Mouse (Mus musculus) hindlimb bud, embryonic 11.5 days (tissue): ENCODE measurements around the gene Ammecr1.

Experiments used
- DNase-seq: peaks from one replicate; pipeline ENCODE4 v3.0.0-alpha.2; 2012; ENCODE audit warnings: low read depth, low spot score; ENCODE audit errors: extremely low spot score

The Ammecr1 gene

DNA sequence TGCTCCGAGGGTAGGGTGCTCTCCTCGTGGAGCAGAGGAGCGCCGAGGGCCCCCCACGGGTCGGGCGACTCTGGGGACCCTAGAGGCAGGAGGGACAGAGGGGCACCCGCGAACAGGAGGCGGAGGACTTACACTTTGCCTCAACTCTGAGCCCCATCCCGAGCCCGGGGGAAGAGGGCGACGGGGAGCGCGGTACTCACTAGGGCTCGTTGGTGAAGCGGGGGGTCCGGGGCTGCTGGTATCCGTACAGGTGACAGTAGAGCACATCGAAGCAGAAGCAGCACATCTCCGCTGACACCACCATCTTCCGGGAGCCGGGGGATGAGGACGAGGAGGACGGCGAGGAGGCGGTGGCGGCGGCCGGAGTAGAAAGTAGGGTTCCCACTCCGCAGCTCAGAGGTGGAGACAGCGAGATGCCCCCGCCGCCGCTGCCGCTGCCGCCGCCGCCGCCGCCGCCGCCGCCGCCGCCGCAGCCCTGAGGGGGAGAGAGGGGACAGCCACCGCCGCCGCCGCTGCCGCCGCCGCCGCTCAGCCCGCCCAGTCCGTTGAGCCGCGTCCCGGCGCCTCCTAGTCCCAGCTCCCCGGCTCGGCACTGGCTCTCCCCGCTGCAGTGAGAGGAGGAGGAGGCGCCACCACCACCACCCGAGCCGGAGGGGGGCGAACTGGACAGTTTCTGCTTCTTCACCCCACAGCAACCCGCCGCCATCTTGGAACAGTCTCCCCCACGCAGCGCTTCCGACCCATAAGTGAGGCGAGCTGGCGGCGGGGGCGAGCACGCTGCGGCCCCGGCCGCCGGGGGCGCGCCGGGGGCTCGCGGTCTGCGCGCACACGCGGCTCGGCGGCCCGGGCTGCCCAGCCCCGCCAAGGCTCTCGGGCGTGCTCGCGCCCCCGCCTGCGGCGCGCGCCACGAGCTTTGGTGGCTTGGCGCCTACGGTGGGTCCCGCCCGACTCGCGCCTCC is at the start of gene Ammecr1:
Gene Ammecr1, minus strand, starts transcription at position 721 of the 959 bp plus-strand sequence.
- DNase-seq, result no peak

DNA sequence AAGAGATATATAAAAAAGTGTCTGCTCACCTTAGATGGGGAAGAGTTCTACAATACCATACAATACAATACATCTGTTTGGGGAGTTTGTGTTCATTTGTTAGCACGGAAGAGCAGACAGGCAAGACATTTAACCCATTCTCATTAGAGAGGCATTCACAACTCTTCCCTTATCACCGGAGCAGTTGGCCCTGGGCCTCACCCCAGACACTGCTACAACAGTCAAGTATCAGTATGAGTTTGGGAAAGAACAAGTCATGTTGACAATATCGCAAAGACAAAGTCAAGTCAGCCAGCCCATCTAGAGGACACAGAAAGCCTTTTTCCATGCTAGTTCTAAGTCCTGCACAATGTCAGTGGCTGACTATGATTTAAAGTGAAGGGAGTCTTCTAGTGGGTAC is 47.6 kb upstream of the Ammecr1 start:
- DNase-seq, result no peak

DNA sequence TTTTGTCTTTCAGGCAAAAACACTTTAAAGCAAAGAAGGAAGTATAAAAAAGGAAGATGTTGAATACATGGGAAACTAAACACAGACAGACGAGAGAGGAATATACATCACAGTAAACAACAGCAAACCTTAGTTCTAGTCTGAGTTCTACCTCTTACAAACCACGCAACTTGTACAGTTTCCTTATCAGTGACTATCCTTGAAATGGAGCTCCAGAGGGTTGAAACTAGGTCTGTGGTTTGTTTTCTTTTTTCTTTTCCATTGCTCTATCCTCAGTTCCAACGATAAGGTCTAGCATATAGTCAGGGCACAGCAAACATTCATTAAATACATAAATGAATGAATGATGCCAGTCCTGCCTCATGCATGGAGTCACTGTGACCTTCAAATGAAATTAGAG is 45.8 kb upstream of the Ammecr1 start:
- DNase-seq, result no peak

DNA sequence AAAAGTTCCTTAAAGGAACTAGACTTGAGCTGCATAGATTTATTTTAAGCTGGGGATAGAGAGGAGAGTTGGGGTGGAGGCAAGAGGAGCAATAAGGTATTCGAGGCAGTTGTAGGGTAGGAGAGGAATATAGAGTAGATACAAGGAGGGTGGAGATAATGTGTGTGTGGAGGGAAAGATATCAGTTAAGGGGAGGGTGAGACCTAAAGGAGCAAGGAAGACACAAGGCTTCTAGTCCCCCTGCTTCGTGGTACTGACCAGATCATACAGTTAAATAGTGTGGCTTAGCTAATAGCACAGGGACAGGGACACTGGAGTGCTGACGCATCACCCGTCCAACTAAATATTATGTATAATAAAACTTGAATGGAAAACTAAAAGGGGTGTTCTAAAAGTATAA is 45.3 kb upstream of the Ammecr1 start:
- DNase-seq, result no peak

GRCm38 (mm10) chrX:143004131-143004846 is 37.8 kb upstream of the Ammecr1 start:
- DNase-seq, result no peak

- DNase-seq, result no peak
Measured at GRCm38 (mm10) chrX:142997214-142997613, 30.7 kb upstream of the Ammecr1 start.

DNA sequence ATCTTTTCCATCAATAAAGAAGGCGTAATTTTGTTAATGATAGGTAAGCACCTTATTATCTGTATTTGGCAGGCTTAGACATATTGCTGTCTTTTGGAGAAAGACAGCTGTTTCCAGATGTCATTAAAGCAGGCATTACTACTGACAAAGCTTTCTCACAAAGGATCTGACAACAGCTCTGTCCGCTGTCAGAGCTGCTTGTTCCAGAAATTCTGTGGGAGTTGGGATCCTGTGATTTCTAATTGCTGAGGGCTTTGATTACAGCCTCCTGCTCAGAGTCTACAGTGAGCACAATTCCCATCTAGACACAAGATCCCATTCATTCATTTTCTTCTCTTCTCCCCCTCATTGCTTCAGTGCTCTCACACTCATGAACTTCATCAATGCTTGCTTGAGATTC is 28.0 kb upstream of the Ammecr1 start:
- DNase-seq, result no peak

GRCm38 (mm10) chrX:142984170-142984569 is 17.6 kb upstream of the Ammecr1 start:
- no peak for DNase-seq

DNA sequence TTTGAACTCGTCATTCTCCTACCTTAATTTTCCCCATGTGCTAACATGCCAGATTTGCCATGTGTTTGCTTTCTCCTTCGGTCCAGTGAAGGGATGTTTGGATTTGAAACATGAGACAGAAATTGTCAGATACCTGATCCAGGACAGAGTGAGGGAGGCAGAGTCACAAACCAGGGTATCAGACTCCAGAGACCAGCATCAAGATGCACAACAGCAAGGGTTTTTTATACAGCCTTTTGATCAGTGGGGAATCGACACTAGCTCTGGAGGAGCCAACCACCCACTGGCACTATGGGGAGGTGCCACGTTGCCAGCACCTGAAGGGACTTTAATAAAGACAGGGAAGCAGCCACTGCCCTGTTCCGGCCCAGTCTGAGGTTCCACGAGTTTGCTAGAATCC is 17.1 kb upstream of the Ammecr1 start:
- DNase-seq, result no peak

GRCm38 (mm10) chrX:142981530-142982130 is 15.1 kb upstream of the Ammecr1 start:
- no peak for DNase-seq

GRCm38 (mm10) chrX:142980855-142981529 is 14.5 kb upstream of the Ammecr1 start:
- DNase-seq, result no peak

- DNase-seq, result no peak
Measured at GRCm38 (mm10) chrX:142979224-142979623, 12.7 kb upstream of the Ammecr1 start.

DNA sequence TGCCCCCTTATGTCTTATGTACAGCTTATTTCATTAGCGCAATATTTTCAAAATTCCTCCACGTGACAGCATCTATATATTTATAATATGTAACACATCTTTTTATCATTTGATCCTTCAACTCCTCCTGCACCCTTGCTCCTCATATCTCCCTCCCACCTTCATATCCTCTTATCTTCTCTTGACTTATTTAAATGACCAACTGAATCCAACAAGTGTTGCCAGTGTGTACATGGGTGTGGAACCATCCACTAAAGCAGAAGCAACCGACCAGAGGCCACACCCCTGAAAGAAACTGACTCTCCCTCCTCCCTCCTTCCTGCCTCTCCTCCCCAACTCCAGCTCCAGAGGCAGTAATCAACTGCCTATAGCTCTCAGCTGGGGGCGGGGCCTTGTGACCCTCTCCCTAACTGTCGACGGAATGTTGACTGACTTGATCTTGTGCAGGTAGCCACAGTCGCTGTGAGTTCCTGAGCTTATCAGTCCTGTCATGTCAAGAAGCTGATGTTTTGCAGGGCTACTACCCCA is 6.0 kb upstream of the Ammecr1 start:
- DNase-seq, result no peak

GRCm38 (mm10) chrX:142971759-142972158 is 5.2 kb upstream of the Ammecr1 start:
- no peak for DNase-seq

- no peak for DNase-seq
Measured at GRCm38 (mm10) chrX:142967067-142967466, 539 bp upstream of the Ammecr1 start.

DNA sequence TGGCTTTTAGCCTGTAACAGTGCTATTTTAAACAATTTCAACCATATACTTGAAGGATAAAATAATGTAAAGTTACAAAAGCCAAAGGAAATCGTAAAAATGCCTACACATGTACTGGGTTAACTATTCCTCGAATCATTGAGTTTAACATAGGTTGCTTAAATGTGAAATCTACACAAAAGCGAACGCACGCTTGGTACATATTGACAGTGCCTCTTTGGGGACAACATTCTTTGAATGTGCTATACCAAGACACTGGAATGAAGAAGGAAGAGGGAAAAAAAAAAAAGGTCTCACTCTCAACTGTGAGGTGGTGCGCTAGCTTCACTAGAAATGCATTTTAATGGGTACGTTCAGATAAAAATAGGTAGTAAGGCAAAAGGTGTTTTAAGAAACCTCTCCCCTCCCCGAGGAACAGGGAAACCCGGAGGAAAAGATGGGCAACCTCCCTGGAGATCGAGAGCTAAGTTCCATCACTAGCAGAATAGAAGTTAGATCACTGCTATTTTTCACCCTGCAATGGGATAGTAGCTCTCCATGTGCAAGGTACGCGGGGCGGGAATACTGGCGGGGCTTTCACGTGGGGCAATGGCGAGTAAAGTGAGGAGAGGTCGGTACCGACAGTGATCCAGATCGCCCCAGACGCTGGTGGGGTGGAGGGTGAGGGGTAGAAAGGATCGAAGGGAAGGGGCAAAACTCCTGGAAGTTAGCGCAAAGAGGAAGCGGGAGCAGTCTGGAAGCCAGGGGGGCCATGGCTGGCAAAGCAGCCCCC is 1.1 kb downstream of the Ammecr1 start:
- DNase-seq, result no peak

GRCm38 (mm10) chrX:142960434-142960833 is 6.1 kb downstream of the Ammecr1 start:
- no peak for DNase-seq

DNA sequence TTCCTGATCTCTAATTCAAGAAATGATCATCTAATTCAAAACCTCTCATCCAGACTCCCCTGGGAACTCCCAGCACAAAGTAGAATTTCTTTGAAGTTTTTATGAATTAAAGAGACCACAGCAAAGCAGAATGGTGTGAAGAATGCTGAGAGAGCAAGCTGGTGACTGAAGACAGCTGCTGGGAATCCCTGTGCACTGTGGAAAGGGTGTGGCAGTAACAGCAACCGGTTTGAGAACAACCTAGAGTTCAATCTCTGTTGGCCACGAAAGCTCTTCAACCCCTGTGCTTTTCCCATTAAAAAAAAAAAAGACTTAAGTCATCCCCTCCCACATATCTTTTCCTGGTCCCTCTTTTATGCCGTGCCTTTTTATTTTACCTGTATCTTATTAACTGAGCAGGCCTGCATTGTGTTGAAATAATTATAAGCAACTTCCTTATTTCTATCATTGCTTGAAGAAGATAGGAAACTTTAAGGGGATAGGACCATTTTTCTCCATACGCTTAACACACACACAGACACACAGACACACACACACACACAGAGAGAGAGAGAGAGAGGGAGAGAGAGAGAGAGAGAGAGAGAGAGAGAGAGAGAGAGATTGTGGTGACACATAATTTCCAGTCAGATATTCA is 6.7 kb downstream of the Ammecr1 start:
- DNase-seq, result no peak

- DNase-seq, result no peak
Measured at GRCm38 (mm10) chrX:142928430-142928829, 38.1 kb downstream of the Ammecr1 start.

GRCm38 (mm10) chrX:142917394-142917793 is 49.1 kb downstream of the Ammecr1 start:
- DNase-seq, result no peak
